Mouse (Mus musculus) embryo, embryonic 9.5 days (tissue): Measurements from ENCODE around the gene Afdn.
"Not testable (repeated sequence)": the region's sequence is repeated elsewhere in the genome, so short reads cannot be mapped to it uniquely, and the experiment has no call there.

Source experiments
- DNase-seq: peaks from one replicate; pipeline ENCODE4 v3.0.0-alpha.2; 2017; ENCODE audit errors: extremely low spot score

Afdn gene

DNA sequence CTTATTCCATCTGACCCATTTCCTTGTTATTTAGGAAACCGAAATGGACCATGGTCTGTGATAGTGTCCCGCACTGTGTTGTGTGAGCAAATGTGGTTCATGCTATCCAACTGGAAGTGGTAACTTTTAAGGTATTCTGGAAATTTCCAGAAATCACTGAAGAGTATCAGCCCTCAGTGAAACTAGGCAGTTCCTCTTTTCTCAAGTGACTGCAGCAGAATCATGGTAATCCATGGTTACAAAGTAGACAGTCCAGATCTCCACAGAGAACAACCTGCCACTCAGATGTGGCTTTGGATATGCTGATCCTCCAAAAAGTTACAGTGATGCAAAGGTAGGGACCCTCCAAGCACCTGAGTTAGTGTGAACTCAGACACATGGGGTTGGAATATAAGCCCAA is 21.4 kb upstream of the Afdn start:
- DNase-seq, result no peak

- DNase-seq, result no peak
Measured at GRCm38 (mm10) chr17:13739981-13740380, 20.4 kb upstream of the Afdn start.

GRCm38 (mm10) chr17:13740796-13741195 is 19.5 kb upstream of the Afdn start:
- DNase-seq, result no peak

DNA sequence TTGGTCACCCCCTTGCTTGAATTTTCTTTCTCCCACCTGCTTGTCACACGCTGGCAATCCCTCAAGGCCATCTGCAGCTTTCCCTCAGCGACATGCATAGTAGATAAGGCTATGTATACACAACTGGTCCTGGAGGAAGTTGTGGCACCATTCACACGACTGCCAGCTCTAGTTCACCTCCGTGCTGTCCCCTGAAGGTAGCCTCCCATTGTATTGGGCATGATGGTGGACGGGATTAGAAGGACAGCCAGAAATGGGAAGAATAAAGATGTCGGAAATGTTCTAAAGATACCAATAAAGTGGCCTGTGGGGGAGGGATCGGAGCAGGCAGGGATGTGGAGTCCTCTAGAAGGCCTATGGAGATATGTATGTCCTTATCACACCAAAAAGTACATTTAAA is 18.7 kb upstream of the Afdn start:
- DNase-seq, result no peak

DNA sequence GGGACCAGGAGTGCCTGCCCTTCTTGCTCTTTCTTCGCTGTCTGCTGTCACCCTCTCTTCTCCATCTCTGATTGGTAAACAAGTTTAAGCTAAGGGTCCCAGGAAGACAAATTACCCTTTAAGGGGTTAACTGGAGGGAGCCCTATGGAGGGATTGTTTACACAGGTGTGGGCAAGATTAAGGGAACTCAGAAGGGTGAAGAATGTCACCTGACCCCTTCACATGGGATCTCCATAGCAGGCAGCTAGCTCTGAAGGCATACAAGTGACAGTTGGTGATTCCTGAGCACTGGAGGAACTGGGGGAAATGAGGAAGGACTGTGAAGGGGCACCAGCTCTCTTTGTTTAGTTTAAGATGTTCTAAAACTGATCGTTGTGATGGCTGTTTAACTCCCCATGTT is 18.0 kb upstream of the Afdn start:
- DNase-seq, result no peak

- DNase-seq, result no peak
Measured at GRCm38 (mm10) chr17:13742941-13743708, 17.2 kb upstream of the Afdn start.

- no peak for DNase-seq
Measured at GRCm38 (mm10) chr17:13743709-13744079, 16.6 kb upstream of the Afdn start.

GRCm38 (mm10) chr17:13744219-13744618 is 16.1 kb upstream of the Afdn start:
- DNase-seq, result no peak

DNA sequence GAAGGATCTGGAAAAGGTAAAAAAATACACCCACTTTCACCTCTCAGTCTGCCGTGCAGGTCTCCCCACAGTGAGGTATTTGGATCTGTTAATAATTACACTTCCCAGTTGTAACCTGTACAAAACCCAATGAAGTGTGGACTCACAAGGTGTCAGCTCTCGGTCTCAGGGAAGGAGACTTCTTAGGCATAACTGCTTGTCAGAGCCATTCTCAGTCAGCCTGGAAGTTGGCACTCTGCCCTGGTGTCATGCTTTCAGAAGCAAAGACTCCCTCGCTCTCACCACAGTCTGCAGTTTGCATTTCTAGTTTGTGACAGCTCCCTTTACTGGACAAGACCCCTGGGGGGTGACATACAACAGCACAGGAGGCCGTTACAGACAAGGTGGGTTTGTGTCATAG is 15.5 kb upstream of the Afdn start:
- DNase-seq, result no peak

DNA sequence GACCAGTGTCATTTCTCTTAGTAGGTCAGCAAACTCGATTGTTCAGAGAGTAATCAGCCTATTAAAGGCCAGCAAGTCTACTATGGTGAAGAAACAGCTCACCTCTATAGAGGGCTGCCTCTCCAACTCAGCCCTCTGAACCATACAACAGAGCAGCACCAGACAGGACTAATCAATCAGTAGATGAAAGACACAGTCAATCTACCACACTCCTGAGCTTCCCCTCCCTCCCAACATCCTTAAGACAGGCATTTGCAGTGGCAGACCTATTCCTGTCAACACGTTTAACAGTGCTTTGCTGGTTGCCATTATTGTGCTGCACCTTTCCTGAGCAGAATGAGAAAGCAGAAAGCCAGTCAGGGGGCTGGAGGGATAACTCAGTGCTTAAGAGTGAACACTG is 15.0 kb upstream of the Afdn start:
- no peak for DNase-seq

- DNase-seq, result no peak
Measured at GRCm38 (mm10) chr17:13746330-13746729, 14.0 kb upstream of the Afdn start.

DNA sequence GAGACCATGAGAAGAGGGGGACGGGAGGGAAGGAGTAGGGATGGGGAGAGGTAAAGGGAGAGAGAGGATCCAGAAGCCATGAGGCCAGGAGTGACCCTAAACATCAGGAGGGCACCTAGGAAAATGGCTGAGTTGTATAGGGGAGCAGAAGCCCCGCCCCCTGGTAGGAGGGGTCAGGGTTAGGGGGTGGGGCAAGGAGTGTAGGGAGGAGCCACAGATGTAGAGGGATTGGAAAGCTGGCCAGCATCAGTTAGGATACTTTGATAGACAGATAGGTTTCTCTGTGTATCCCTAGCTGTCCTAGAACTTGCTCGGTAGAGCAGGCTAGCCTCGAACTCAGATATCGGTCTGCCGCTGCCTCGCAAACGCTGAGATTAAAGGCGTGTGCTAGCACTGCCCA is 12.7 kb upstream of the Afdn start:
- no peak for DNase-seq

DNA sequence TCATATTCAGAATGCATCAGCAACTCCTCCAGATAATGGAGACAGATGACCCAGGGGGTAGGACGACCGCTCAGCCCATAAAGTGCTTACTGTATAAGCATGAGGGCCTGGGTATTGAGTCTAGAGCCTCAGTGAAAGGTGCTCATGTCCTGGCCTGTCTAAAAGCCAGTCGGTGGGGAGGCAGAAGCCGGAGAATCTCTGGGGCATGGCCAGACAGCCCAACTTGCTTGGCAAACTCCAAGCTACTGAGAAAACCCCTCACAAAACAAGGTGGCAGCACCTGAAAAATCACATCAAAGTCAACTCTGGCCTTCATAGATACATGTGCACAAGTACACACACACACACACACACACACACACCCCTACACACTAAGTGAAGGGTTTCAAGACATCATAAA is 11.3 kb upstream of the Afdn start:
- no peak for DNase-seq

DNA sequence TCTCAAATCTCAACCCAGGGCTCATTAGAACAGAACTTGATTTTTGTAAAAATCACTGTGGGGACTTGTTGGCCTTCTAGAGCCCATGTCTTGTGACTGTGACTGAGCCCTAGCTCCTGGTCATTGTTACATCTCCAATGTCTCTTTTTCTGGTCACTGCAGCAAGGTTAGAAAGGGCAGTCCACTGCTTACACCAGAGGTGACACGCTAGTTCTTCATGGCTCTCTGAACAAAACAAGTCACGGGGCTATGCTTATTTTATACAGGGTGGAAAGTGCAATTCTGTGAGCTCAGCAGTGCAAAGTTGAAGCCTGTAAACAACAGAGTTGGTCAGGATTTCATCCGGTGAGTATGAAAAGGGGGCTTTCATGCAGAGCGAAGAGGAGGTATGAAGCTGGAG is 6.4 kb upstream of the Afdn start:
- no peak for DNase-seq

GRCm38 (mm10) chr17:13754940-13755339 is 5.4 kb upstream of the Afdn start:
- DNase-seq, result no peak

- DNase-seq, result no peak
Measured at GRCm38 (mm10) chr17:13758586-13758985, 1.8 kb upstream of the Afdn start.

DNA sequence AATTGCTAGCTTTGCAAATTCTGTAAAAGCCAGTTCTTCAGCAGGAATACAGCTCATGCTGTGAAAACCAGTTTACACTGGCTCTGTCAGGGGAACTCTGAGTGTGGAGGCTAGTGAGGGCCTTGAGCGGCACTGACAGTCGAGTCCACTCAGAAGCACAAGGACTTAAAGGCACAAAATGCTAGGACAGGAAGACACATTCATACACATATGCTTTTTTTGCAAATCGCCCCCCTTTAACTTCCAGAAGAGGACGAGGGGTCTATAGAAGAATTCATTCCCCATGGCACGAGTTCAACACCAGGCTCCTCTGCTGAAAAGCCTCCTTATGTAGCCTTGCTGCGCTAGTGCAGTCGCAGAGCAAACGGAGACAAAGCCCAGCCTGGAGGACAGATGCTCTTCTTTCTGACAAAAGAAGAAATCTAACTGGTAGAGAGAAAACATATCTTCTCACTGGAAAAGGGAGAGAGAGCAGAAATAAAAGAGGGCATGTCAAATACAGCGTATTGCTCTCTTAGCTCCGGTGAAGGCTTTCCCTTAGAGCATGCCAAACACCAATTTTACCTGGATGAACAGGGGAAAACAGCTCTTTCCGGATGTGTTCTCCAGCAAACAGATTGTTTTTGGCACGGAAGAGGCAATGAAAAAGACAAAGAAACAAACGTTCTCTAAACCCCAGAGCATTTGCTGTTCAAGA is 1.0 kb upstream of the Afdn start:
- DNase-seq, result peak; percentile 58

DNA sequence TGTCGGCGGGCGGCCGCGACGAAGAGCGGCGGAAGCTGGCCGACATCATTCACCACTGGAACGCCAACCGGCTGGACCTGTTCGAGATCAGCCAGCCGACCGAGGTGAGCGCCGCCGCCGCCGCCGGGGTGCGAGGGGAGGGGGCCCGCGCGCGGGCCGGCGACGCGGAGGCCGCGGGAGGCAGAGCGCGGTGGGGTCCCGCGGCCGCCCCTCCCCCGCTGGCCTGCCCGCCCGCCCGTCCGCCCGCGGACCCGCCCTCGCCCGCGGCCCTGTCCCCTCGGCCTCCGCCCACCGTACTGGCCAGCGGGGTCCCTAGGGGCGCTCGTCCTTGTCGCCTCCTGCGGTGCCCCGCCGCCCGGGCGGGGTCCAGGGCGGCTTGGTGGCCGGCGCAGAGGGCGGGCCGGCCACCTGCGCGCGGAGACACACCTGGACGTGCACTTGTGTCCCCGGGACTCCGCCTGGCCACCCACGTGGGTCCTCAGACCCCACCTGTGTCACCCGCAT is 388 bp downstream of the Afdn start:
- DNase-seq, result peak; percentile 59

GRCm38 (mm10) chr17:13761179-13761913 is 1.0 kb downstream of the Afdn start, which contains the start of gene Tcte2:
TSS of gene Tcte2 (minus strand) at chr17:13761825.
- peak; percentile 62 for DNase-seq

DNA sequence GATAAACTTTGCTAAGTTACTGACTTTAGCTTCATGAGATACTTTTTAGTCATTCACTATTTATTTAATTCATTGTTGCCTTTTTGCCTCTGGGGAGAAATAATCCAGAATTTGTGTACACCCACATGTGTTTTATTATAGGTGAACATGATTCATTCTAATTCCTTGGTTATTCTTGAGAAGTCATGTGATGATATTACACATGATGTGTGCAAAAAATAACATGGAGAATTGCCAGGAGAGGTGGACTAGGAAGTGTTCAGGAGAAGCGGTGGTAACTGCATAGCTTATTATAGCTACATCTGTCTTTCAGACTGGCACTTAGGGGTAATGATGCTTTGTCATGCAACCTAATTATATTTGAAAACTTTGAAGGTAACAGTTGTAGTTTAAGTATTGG is 3.5 kb downstream of the Afdn start:
- no peak for DNase-seq

- not testable (repeated sequence) for DNase-seq
Measured at GRCm38 (mm10) chr17:13764911-13765310, 4.6 kb downstream of the Afdn start.

DNA sequence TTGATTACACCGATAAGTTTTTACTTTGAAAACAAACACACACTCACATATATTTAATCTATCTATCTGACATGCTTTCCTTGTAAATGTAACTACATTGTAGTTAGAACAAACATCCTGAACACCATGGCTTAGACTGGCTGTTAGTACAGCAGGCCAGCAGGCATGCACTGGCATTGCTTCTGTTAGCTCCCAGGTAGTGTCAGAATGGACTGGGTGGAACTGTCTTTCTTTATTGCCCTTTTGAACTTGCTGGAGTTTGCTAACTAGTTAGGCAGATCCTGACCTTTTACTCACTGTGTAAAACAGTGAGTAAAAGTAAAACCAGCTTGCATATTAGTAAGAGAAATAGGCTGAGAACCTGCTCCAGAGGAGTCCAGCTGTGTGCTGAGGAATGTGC is 8.2 kb downstream of the Afdn start:
- no peak for DNase-seq

DNA sequence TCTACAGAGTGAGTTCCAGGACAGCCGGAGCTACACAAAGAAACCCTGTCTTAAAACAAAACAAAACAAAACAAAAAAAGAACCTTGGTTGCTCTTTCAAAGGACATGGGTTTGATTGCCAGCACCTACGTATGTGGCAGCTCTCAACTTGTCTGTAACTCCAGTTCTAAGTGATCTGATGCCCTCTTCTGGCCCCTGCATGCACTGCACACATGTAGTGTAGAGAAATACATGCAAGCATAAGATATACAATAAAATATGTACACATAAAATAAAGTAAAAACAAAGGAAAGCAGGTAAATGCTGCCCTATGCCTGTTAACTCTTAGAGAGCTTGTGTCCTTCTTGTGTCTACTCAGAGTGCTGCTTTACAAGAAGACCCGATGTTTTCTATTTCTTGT is 8.9 kb downstream of the Afdn start:
- no peak for DNase-seq
